Mouse (Mus musculus) right cerebral cortex, postnatal 36 days (tissue): ENCODE measurements around the gene Tmem198.

Source experiments
- DNase-seq, 2 experiments: peaks; one replicate each; pipeline ENCODE4 v3.0.0; 2022; ENCODE audit warnings: low spot score in 2 of 2, mixed read lengths in 1 of 2

The Tmem198 gene

GRCm38 (mm10) chr1:75455433-75455832, 23.9 kb upstream of the Tmem198 start:
- DNase-seq = no peak

- no peak for DNase-seq
These were observed 23.4 kb upstream of the Tmem198 start for GRCm38 (mm10) chr1:75455948-75456347.

GRCm38 (mm10) chr1:75456746-75457564, 22.4 kb upstream of the Tmem198 start:
- DNase-seq = no peak

- no peak for DNase-seq
These were observed 21.7 kb upstream of the Tmem198 start for GRCm38 (mm10) chr1:75457710-75458024.

- DNase-seq = peak in 1 of 2 experiments; percentile 53
These were observed 21.1 kb upstream of the Tmem198 start for GRCm38 (mm10) chr1:75458025-75458788.

GRCm38 (mm10) chr1:75458789-75459684, 20.3 kb upstream of the Tmem198 start:
- DNase-seq = peak; percentile 60 to 64

GRCm38 (mm10) chr1:75460297-75460696, 19.0 kb upstream of the Tmem198 start:
- no peak for DNase-seq

- no peak for DNase-seq
These were observed 16.7 kb upstream of the Tmem198 start for GRCm38 (mm10) chr1:75462636-75463035.

- DNase-seq = no peak
These were observed 15.6 kb upstream of the Tmem198 start for GRCm38 (mm10) chr1:75463652-75464204.

GRCm38 (mm10) chr1:75467215-75467927, 12.0 kb upstream of the Tmem198 start:
- DNase-seq = peak; percentile 68 to 76

- DNase-seq = no peak
These were observed 10.0 kb upstream of the Tmem198 start for GRCm38 (mm10) chr1:75469287-75469825.

- DNase-seq = no peak
These were observed 2.9 kb upstream of the Tmem198 start for GRCm38 (mm10) chr1:75476441-75476840.

GRCm38 (mm10) chr1:75477264-75477965, 1.9 kb upstream of the Tmem198 start:
- peak; percentile 73 to 78 for DNase-seq

GRCm38 (mm10) chr1:75477966-75478290, 1.4 kb upstream of the Tmem198 start:
- DNase-seq = no peak

GRCm38 (mm10) chr1:75478497-75478896, 835 bp upstream of the Tmem198 start:
- DNase-seq = no peak

GRCm38 (mm10) chr1:75479635-75479989, 280 bp downstream of the Tmem198 start:
- DNase-seq = no peak

GRCm38 (mm10) chr1:75480036-75480435, 704 bp downstream of the Tmem198 start:
- no peak for DNase-seq

GRCm38 (mm10) chr1:75480735-75481134, 1.4 kb downstream of the Tmem198 start:
- DNase-seq = peak in 1 of 2 experiments; percentile 44

- DNase-seq = no peak
These were observed 7.2 kb downstream of the Tmem198 start for GRCm38 (mm10) chr1:75486561-75486960.

GRCm38 (mm10) chr1:75487040-75487404, 7.7 kb downstream of the Tmem198 start:
- no peak for DNase-seq
